Mouse (Mus musculus) MEL (cell line): Measurements from ENCODE around the gene Prkd2.

Experiments used
- CTCF ChIP-seq, 3 experiments: IDR thresholded peaks in 2 of 3; conservative IDR thresholded peaks in 1 of 3; 2 replicates each; pipeline ENCODE4 v1.5.1; 2011 to 2012; ENCODE audit warnings: low read length in 3 of 3, low read depth in 2 of 3, mild to moderate bottlenecking in 2 of 3, improper control_type of control experiment in 1 of 3, inconsistent platforms in 1 of 3, mixed read lengths in 1 of 3, moderate library complexity in 1 of 3; ENCODE audit not compliant: control insufficient read depth in 1 of 3, insufficient read depth in 1 of 3, poor library complexity in 1 of 3, severe bottlenecking in 1 of 3
- HCFC1 ChIP-seq: IDR thresholded peaks from 2 replicates; pipeline ENCODE4 v1.6.1; 2012; ENCODE audit warnings: low read depth, mild to moderate bottlenecking, inconsistent platforms, low read length, improper control_type of control experiment, moderate library complexity
- POLR2A ChIP-seq, 2 experiments: IDR thresholded peaks; 2 replicates each; pipeline ENCODE4 v1.6.1; 2011 to 2012; ENCODE audit warnings: low read length in 2 of 2, mild to moderate bottlenecking in 2 of 2, control low read depth in 1 of 2, improper control_type of control experiment in 1 of 2, low read depth in 1 of 2, moderate library complexity in 1 of 2; ENCODE audit not compliant: control insufficient read depth in 1 of 2, insufficient read depth in 1 of 2, poor library complexity in 1 of 2
- ZNF384 ChIP-seq: IDR thresholded peaks from 2 replicates; pipeline ENCODE4 v1.6.1; 2012; ENCODE audit warnings: low read depth, mild to moderate bottlenecking, inconsistent platforms, low read length, improper control_type of control experiment

DNA sequence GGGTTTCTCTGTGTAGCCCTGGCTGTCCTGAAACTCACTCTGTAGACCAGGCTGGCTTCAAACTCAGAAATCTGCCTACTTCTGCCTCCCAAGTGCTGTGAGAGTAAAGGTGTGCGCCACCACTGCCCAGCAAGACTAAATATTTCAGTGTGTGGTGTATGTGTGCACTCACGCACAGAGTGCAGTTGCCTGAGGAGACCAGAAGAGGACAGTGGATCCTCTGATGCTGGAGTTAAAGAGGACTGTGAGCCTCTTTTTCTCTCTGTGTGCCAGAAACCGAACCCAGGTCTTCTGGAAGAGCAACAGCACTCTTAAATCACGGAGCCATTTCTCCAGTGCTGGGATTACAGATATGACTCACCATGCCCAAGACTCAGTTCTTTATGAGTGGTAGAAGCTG, 30.7 kb downstream of the Prkd2 start:
- TF ChIP-seq HCFC1 (no peak), CTCF (IDR thresholded peaks at IDR 0.05 in 2 of 3, conservative IDR thresholded peaks at IDR 0.05 in 1 of 3; ENCODE audit: control insufficient read depth in 1 of 3, insufficient read depth in 1 of 3, low read depth in 2 of 3, low read length in 3 of 3, poor library complexity in 1 of 3, severe bottlenecking in 1 of 3) (peak in 2 of 3 experiments; percentile 14 to 15; a peak in 3 of 6 replicates), POLR2A (IDR thresholded peaks at IDR 0.05; ENCODE audit: control insufficient read depth in 1 of 2, insufficient read depth in 1 of 2, low read depth in 1 of 2, low read length in 2 of 2, poor library complexity in 1 of 2) (no peak), ZNF384 (no peak)
